Mouse (Mus musculus) kidney, embryonic 15.5 days (tissue): ENCODE data around the gene Krt80. TPM values are rescaled to one million over a fixed set of nuclear protein-coding genes. Genes with fewer than 3 reads are reported as not detected.
A peak's percentile ranks its signal among the peaks of the same experiment; 100 is the strongest.

Experiments used
- ATAC-seq: fragments of 200-750 bp; cut with Nextera tagmentation; replicated peaks from 2 replicates; pipeline ENCODE4 v1.8.0; 2017; ENCODE audit warnings: moderate TSS enrichment; ENCODE audit not compliant: low FRiP score
- H3K27ac ChIP-seq: fragments of 300-500 bp; sonication (generic); 2 replicates; pipeline ENCODE4 v1.5.1; 2015; ENCODE audit warnings: mild to moderate bottlenecking, inconsistent platforms
- H3K27me3 ChIP-seq: fragments of 300-500 bp; sonication (generic); 2 replicates; pipeline ENCODE4 v1.6.1; 2015; ENCODE audit warnings: inconsistent platforms
- H3K36me3 ChIP-seq: fragments of 300-500 bp; sonication (generic); 2 replicates; pipeline ENCODE4 v1.6.1; 2015; ENCODE audit warnings: inconsistent platforms
- H3K4me1 ChIP-seq: fragments of 300-500 bp; sonication (generic); 2 replicates; pipeline ENCODE4 v1.6.1; 2015; ENCODE audit warnings: inconsistent platforms
- H3K4me2 ChIP-seq: fragments of 300-500 bp; sonication (generic); 2 replicates; pipeline ENCODE4 v1.6.1; 2015; ENCODE audit warnings: moderate library complexity, mild to moderate bottlenecking, inconsistent platforms
- H3K4me3 ChIP-seq: fragments of 300-500 bp; sonication (generic); replicated peaks from 2 replicates; pipeline ENCODE4 v1.5.1; 2015; ENCODE audit warnings: mild to moderate bottlenecking, inconsistent platforms
- H3K9ac ChIP-seq: fragments of 300-500 bp; sonication (generic); 2 replicates; pipeline ENCODE4 v1.6.1; 2015; ENCODE audit warnings: mild to moderate bottlenecking, inconsistent platforms
- H3K9me3 ChIP-seq: fragments of 300-500 bp; sonication (generic); replicated peaks from 2 replicates; pipeline ENCODE4 v1.6.1; 2016; ENCODE audit warnings: inconsistent platforms
- WGBS: fragments of 180-500 bp; shearing (Covaris S2); methylation state at CpG from one replicate; pipeline ENCODE4 v1.1.7; 2015; ENCODE audit warnings: mixed read lengths; 5-methylcytosine and 5-hydroxymethylcytosine counted together
- polyA plus RNA-seq: library from polyadenylated mRNA; unstranded; fragments of >200 nt; fragmentation: Nextera tagmentation; extraction: Ambion mirVana; gene quantifications from 2 replicates; pipeline ENCODE4 v1.2.1, GENCODE M21; 2015

Krt80 gene
- polyA plus RNA-seq, 1 experiment from 2014 or later = 1.6 TPM

- WGBS = 65% methylated on average over 7 of the region's 7 CpGs
- Histone ChIP-seq H3K4me2 (no peak overlapping the region), H3K36me3 (no peaks in the 10 kb centered on the region), H3K4me3 (no peak overlapping the region), H3K9ac (no peak overlapping the region), H3K9me3 (no peaks in the 10 kb centered on the region), H3K27ac (no peak overlapping the region), H3K27me3 (0 out of 2 replicates have a peak, but pooled peaks cover 8% of the 10 kb centered on the region), H3K4me1 (peaks cover 38% of the 10 kb centered on the region)
- ATAC-seq = no peak
Measured at GRCm38 (mm10) chr15:101364891-101365671, 4.9 kb downstream of the Krt80 start.

GRCm38 (mm10) chr15:101364425-101364824 is 5.5 kb downstream of the Krt80 start:
- Histone ChIP-seq H3K9me3 (no peaks in the 10 kb centered on the region), H3K4me1 (peaks cover 32% of the 10 kb centered on the region), H3K36me3 (no peaks in the 10 kb centered on the region), H3K27ac (peak overlapping the region; percentile 32; the same call in 1 of the 2 replicates), H3K27me3 (0 out of 2 replicates have a peak, but pooled peaks cover 7% of the 10 kb centered on the region), H3K4me2 (no peak overlapping the region), H3K9ac (no peak overlapping the region), H3K4me3 (no peak overlapping the region)
- no peak for ATAC-seq
- 68% methylated on average over 6 of the region's 6 CpGs for WGBS

- Histone ChIP-seq H3K27me3 (0 out of 2 replicates have a peak, but pooled peaks cover 6% of the 10 kb centered on the region), H3K36me3 (no peaks in the 10 kb centered on the region), H3K9ac (no peak overlapping the region), H3K4me3 (no peak overlapping the region), H3K9me3 (no peaks in the 10 kb centered on the region), H3K4me2 (no peak overlapping the region), H3K4me1 (peaks cover 27% of the 10 kb centered on the region), H3K27ac (peak overlapping the region; percentile 32; the same call in 1 of the 2 replicates)
- ATAC-seq = no peak
- 76% methylated on average over 6 of the region's 6 CpGs for WGBS
Measured at GRCm38 (mm10) chr15:101363933-101364332, 6.0 kb downstream of the Krt80 start.

DNA sequence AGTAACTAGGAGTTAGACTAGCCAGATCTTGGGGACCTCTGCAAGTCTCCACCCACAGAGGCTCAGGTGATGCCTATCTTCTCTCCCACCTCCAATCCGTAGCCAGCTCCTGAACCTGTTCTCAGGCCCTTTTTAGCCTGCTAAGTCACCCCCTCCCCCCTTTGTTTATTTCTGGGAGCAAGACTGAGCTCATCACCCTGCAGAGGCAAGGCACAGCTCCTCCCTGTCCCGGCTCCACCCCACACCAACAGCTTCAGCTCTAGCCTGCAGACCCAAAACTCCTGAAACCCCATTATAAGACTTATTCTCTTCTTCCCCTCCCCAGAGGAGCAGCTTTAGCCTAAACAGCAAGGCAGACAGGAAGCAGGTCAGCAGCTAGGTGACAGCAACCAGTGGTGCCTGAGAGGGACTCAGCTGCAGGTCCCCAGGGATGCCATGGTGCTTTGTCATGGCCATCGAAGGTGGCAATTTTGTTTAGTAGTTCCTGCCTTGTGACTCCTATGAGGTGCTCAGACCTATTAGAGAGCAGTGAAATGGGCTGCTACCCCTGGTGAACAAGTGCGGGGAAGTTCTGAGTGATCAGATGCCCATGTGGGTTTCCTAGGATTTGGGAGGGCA is 7.5 kb downstream of the Krt80 start:
- H3K9ac ChIP-seq = no peak overlapping the region
- no peaks in the 10 kb centered on the region for H3K9me3 ChIP-seq
- no peak overlapping the region for H3K27ac ChIP-seq
- H3K4me1 ChIP-seq = peaks cover 23% of the 10 kb centered on the region
- 0 out of 2 replicates have a peak, but pooled peaks cover 4% of the 10 kb centered on the region for H3K27me3 ChIP-seq
- H3K4me3 ChIP-seq = no peak overlapping the region
- no peaks in the 10 kb centered on the region for H3K36me3 ChIP-seq
- WGBS = 60% methylated on average over 4 of the region's 4 CpGs
- no peak overlapping the region for H3K4me2 ChIP-seq
- no peak for ATAC-seq

DNA sequence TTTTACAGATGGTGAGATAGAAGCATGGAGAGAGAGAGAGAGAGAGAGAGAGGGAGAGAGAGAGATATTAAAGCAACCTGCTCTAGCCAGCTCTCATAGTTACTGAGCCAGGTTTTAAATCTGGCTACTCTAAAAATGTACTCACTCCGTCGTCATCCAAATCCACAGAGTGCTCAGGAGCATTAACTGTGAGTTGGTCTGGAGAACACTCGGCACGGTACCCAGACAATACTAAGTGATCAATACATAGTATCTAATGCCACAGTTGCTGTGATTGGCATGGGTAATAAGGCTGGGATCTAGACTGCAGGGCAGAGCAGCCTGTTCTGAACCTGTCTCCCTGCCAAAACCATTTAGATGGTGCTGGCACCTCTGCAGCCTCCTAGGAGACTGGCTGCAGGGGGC is 14.6 kb downstream of the Krt80 start:
- H3K36me3 ChIP-seq = no peaks in the 10 kb centered on the region
- H3K27me3 ChIP-seq = no peaks in the 10 kb centered on the region
- H3K9me3 ChIP-seq = no peaks in the 10 kb centered on the region
- 83% methylated on average over 4 of the region's 4 CpGs for WGBS
- H3K4me1 ChIP-seq = peaks cover 7% of the 10 kb centered on the region
- no peak overlapping the region for H3K4me2 ChIP-seq
- H3K9ac ChIP-seq = no peak overlapping the region
- no peak for ATAC-seq
- no peak overlapping the region for H3K4me3 ChIP-seq
- H3K27ac ChIP-seq = no peak overlapping the region

- Histone ChIP-seq H3K9me3 (no peaks in the 10 kb centered on the region), H3K36me3 (no peaks in the 10 kb centered on the region), H3K4me3 (no peak overlapping the region), H3K4me2 (no peak overlapping the region), H3K9ac (no peak overlapping the region), H3K27me3 (no peaks in the 10 kb centered on the region), H3K4me1 (peaks cover 7% of the 10 kb centered on the region), H3K27ac (no peak overlapping the region)
- 53% methylated on average over 10 of the region's 10 CpGs for WGBS
- ATAC-seq = no peak
Measured at GRCm38 (mm10) chr15:101352706-101353465, 17.1 kb downstream of the Krt80 start.

GRCm38 (mm10) chr15:101352047-101352446 is 17.9 kb downstream of the Krt80 start:
- no peaks in the 10 kb centered on the region for H3K36me3 ChIP-seq
- 71% methylated on average over 13 of the region's 13 CpGs for WGBS
- peaks cover 7% of the 10 kb centered on the region for H3K4me1 ChIP-seq
- no peak overlapping the region for H3K9ac ChIP-seq
- no peak for ATAC-seq
- H3K4me2 ChIP-seq = no peak overlapping the region
- no peaks in the 10 kb centered on the region for H3K9me3 ChIP-seq
- no peak overlapping the region for H3K4me3 ChIP-seq
- no peak overlapping the region for H3K27ac ChIP-seq
- no peaks in the 10 kb centered on the region for H3K27me3 ChIP-seq

GRCm38 (mm10) chr15:101341797-101342515 is 28.0 kb downstream of the Krt80 start:
- no peak overlapping the region for H3K4me2 ChIP-seq
- H3K9ac ChIP-seq = no peak overlapping the region
- H3K4me1 ChIP-seq = no peaks in the 10 kb centered on the region
- no peaks in the 10 kb centered on the region for H3K9me3 ChIP-seq
- WGBS = 72% methylated on average over 5 of the region's 5 CpGs
- no peak overlapping the region for H3K4me3 ChIP-seq
- no peak for ATAC-seq
- H3K27me3 ChIP-seq = 0 out of 2 replicates have a peak, but pooled peaks cover 4% of the 10 kb centered on the region
- H3K36me3 ChIP-seq = no peaks in the 10 kb centered on the region
- no peak overlapping the region for H3K27ac ChIP-seq

GRCm38 (mm10) chr15:101339537-101339936 is 30.4 kb downstream of the Krt80 start:
- Histone ChIP-seq H3K36me3 (no peaks in the 10 kb centered on the region), H3K4me3 (no peak overlapping the region), H3K9me3 (no peaks in the 10 kb centered on the region), H3K9ac (no peak overlapping the region), H3K4me2 (no peak overlapping the region), H3K27ac (no peak overlapping the region), H3K27me3 (0 out of 2 replicates have a peak, but pooled peaks cover 4% of the 10 kb centered on the region), H3K4me1 (peaks cover 5% of the 10 kb centered on the region; the same call in 1 of the 2 replicates)
- peak; percentile 63 for ATAC-seq
- WGBS = 0% methylated on average over 2 of the region's 2 CpGs

GRCm38 (mm10) chr15:101338359-101338758 is 31.6 kb downstream of the Krt80 start:
- Histone ChIP-seq H3K27me3 (0 out of 2 replicates have a peak, but pooled peaks cover 4% of the 10 kb centered on the region), H3K36me3 (no peaks in the 10 kb centered on the region), H3K9ac (no peak overlapping the region), H3K27ac (no peak overlapping the region), H3K4me2 (no peak overlapping the region), H3K4me3 (no peak overlapping the region), H3K9me3 (no peaks in the 10 kb centered on the region), H3K4me1 (peaks cover 5% of the 10 kb centered on the region; the same call in 1 of the 2 replicates)
- ATAC-seq = no peak
- 75% methylated on average over 4 of the region's 4 CpGs for WGBS

DNA sequence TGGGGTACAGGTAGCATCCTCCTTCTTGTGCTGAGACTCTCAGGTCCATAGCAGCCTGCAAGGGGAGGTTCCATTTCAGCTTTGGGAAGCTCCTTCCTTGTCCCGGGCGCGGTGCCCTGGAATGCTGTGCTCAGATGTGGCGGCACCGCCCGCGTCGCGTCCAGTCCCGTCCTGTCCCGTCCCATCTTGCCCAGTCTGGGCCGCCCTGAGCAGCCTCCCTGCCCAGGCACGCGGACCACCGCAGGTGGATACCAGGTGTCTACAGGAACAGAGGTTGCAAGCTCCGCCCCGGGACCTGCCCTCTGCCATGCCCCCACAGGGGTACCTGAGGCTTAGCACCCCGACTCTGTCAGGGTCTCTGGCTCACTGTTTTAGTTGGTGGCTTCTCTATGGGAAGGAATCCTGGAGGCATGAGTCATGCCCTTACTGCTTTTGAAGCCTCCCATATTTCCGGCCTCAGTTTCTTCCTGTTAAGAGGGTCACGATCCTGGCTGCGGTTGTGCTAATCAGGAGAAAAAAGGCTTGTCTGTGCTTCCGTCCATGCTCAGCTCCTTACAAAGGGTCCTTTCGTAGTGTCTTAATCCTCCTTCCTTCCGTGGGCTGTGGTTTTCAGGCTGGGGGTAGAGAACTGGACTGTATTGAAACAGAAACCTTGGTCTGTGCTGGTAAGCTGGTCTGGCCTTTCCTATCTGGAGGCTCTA is 33.3 kb downstream of the Krt80 start:
- H3K4me1 ChIP-seq = peaks cover 5% of the 10 kb centered on the region; the same call in 1 of the 2 replicates
- peak overlapping the region; percentile 20; the same call in 1 of the 2 replicates for H3K4me2 ChIP-seq
- H3K27ac ChIP-seq = peak overlapping the region; percentile 29; the same call in 1 of the 2 replicates
- no peak for ATAC-seq
- H3K36me3 ChIP-seq = no peaks in the 10 kb centered on the region
- H3K9me3 ChIP-seq = no peaks in the 10 kb centered on the region
- whole genome bisulfite sequencing = 53% methylated on average over 24 of the region's 24 CpGs
- H3K27me3 ChIP-seq = 0 out of 2 replicates have a peak, but pooled peaks cover 4% of the 10 kb centered on the region
- H3K9ac ChIP-seq = no peak overlapping the region
- no peak overlapping the region for H3K4me3 ChIP-seq
